Mouse (Mus musculus) neural tube, embryonic 11.5 days (tissue): Measurements from ENCODE around the gene Ptch1. TPM values are rescaled to one million over a fixed set of nuclear protein-coding genes. Genes with fewer than 3 reads are reported as not detected.

ENCODE experiments used
- ATAC-seq: fragments of 200-750 bp; cut with Nextera tagmentation; 2 replicates; pipeline ENCODE4 v1.8.0; 2017; ENCODE audit warnings: moderate number of reproducible peaks, mild to moderate bottlenecking, moderate TSS enrichment, moderate library complexity; ENCODE audit not compliant: insufficient read depth, low FRiP score, low TSS enrichment
- DNase-seq: peaks from one replicate; pipeline ENCODE4 v3.0.0-alpha.2; 2015; ENCODE audit warnings: low spot score
- H3K27ac ChIP-seq: fragments of 300-500 bp; sonication (generic); 2 replicates; pipeline ENCODE4 v1.5.1; 2014; ENCODE audit warnings: low read depth, mild to moderate bottlenecking, low read length
- H3K27me3 ChIP-seq: fragments of 300-500 bp; sonication (generic); 2 replicates; pipeline ENCODE4 v1.6.1; 2014; ENCODE audit warnings: mild to moderate bottlenecking, low read length, mixed read lengths; ENCODE audit not compliant: control insufficient read depth, insufficient read depth
- H3K36me3 ChIP-seq: fragments of 300-500 bp; sonication (generic); 2 replicates; pipeline ENCODE4 v1.6.1; 2014; ENCODE audit warnings: mild to moderate bottlenecking, low read length, moderate library complexity, mixed read lengths; ENCODE audit not compliant: control insufficient read depth, insufficient read depth
- H3K4me1 ChIP-seq: fragments of 300-500 bp; sonication (generic); 2 replicates; pipeline ENCODE4 v1.6.1; 2014; ENCODE audit warnings: low read length, mixed read lengths; ENCODE audit not compliant: control insufficient read depth, insufficient read depth
- H3K4me2 ChIP-seq: fragments of 300-500 bp; sonication (generic); 2 replicates; pipeline ENCODE4 v1.6.1; 2014; ENCODE audit warnings: low read depth, mild to moderate bottlenecking, moderate library complexity
- H3K4me3 ChIP-seq: fragments of 300-500 bp; sonication (generic); 2 replicates; pipeline ENCODE4 v1.5.1; 2014; ENCODE audit warnings: low read depth, low read length
- H3K9ac ChIP-seq: fragments of 300-500 bp; sonication (generic); 2 replicates; pipeline ENCODE4 v1.6.1; 2014; ENCODE audit warnings: mild to moderate bottlenecking, low read length
- H3K9me3 ChIP-seq: fragments of 300-500 bp; sonication (generic); 2 replicates; pipeline ENCODE4 v1.6.1; 2016; ENCODE audit warnings: low read length; ENCODE audit not compliant: control insufficient read depth
- WGBS: fragments of 180-500 bp; shearing (Covaris S2); extraction: QIAGEN DNeasy Blood & Tissue Kit; methylation state at CpG from one replicate; pipeline ENCODE4 v1.1.7; 2014; 5-methylcytosine and 5-hydroxymethylcytosine counted together
- polyA plus RNA-seq: library from polyadenylated mRNA; unstranded; fragments of >200 nt; fragmentation: Nextera tagmentation; extraction: Ambion mirVana; gene quantifications from 2 replicates; pipeline ENCODE4 v1.2.1, GENCODE M21; 2014

Gene Ptch1
- polyA plus RNA-seq, 1 experiment from 2014 or later: 22.8 TPM

- peaks cover 26% of the 10 kb centered on the region for H3K36me3 ChIP-seq
- H3K9ac ChIP-seq: no peak overlapping the region
- H3K27ac ChIP-seq: no peak overlapping the region
- 40% methylated on average over 3 of the region's 3 CpGs for WGBS
- peaks cover 40% of the 10 kb centered on the region for H3K4me1 ChIP-seq
- H3K4me3 ChIP-seq: no peak overlapping the region
- no peaks in the 10 kb centered on the region; the same call in 1 of the 2 replicates for H3K9me3 ChIP-seq
- ATAC-seq: no peak; the same call in 1 of the 2 replicates
- no peak for DNase-seq
- no peaks in the 10 kb centered on the region for H3K27me3 ChIP-seq
- no peak overlapping the region for H3K4me2 ChIP-seq
Observed at GRCm38 (mm10) chr13:63530371-63530764, 43.0 kb downstream of the Ptch1 start.

DNA sequence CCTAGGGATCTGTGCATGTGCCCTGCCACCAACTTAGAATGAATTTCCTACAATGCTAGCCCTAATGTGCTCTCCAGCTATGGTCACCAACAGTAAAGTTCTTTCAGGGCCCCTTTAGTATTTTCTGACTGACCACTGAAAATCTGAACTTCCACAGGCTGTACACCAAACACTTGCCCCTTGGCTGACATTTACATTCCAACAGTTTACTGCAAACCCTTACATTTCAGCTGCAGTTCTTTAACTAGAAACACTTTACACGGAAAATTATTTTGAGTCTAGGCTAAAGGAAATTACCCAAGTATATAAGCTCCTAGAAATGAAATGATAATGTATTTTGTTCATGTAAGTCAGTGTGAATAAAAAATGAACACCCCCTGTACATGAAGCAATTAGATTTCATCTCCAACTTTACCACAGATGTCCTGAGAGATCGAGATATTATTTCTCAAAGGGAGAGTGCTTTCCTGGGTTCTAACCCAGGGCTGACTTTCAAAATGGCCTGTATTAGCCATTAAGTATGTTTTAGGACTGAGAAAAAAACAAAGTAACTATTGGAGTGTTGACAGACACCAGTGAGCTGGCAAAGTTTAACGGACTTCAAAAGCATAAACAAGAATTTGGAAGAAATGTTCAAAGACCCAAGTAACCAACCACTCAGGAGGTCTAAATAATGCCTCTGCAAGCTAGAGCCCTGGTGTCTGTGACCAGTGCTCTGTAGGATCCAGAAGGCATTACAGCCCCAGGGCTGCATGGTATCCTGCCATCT lies 43.6 kb downstream of the Ptch1 start:
- Histone ChIP-seq H3K4me1 (peaks cover 45% of the 10 kb centered on the region), H3K27me3 (no peaks in the 10 kb centered on the region), H3K9me3 (no peaks in the 10 kb centered on the region; the same call in 1 of the 2 replicates), H3K4me2 (no peak overlapping the region), H3K27ac (no peak overlapping the region), H3K4me3 (no peak overlapping the region), H3K9ac (no peak overlapping the region), H3K36me3 (peaks cover 23% of the 10 kb centered on the region)
- DNase-seq (no peak), ATAC-seq (no peak; the same call in 1 of the 2 replicates)
- WGBS: 50% methylated on average over 3 of the region's 3 CpGs

GRCm38 (mm10) chr13:63528852-63529251 lies 44.5 kb downstream of the Ptch1 start:
- Histone ChIP-seq H3K4me3 (no peak overlapping the region), H3K9ac (no peak overlapping the region), H3K9me3 (no peaks in the 10 kb centered on the region; the same call in 1 of the 2 replicates), H3K27ac (no peak overlapping the region; the same call in 1 of the 2 replicates), H3K4me2 (no peak overlapping the region), H3K27me3 (no peaks in the 10 kb centered on the region), H3K4me1 (peaks cover 51% of the 10 kb centered on the region), H3K36me3 (peaks cover 18% of the 10 kb centered on the region)
- ATAC-seq (no peak), DNase-seq (no peak)
- 2% methylated on average over 2 of the region's 2 CpGs for WGBS

GRCm38 (mm10) chr13:63528164-63528675 lies 45.2 kb downstream of the Ptch1 start:
- no peak overlapping the region for H3K4me2 ChIP-seq
- 0% methylated on average over 5 of the region's 5 CpGs for WGBS

DNA sequence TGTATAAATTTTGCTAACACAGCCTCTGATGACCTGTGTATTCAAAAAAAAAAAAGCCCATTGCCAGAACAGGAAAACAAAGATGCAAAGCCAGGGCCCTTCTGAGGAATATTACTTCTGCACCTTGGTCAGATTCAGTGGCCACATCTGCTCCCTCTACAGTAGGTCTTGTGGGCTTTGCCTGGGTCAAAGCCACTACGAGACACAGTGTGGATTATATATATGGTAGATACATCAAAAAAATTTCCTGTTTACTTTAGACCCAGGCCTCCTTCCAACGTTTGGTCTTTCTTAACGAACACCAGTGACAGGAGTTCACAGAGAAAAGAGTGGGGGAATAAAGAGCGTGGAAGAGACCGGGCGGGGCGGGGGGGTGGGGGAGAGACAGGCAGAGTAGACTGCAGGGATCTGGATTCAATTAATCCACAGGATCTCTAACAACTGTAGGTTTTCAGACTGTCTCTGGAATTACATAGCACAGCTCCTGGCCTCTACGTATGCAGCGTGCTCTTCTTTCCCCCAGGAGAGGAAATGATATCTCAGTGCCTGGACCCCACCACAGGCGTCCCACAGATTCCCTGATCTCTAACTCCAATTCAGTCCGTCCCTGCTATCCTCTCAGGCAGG lies 47.7 kb downstream of the Ptch1 start:
- no peak for ATAC-seq
- no peak overlapping the region for H3K4me3 ChIP-seq
- DNase-seq: no peak
- H3K9ac ChIP-seq: no peak overlapping the region; the same call in 1 of the 2 replicates
- H3K27ac ChIP-seq: no peak overlapping the region
- peaks cover 8% of the 10 kb centered on the region for H3K36me3 ChIP-seq
- H3K27me3 ChIP-seq: no peaks in the 10 kb centered on the region
- 24% methylated on average over 11 of the region's 11 CpGs for WGBS
- no peaks in the 10 kb centered on the region for H3K9me3 ChIP-seq
- no peak overlapping the region for H3K4me2 ChIP-seq
- peaks cover 50% of the 10 kb centered on the region for H3K4me1 ChIP-seq

More at GRCm38 (mm10) chr13:63528164-63528675, 45.2 kb downstream of the Ptch1 start:
- H3K4me3 ChIP-seq: no peak overlapping the region
- ATAC-seq (peak; percentile 49), DNase-seq (peak; percentile 77)
- H3K27me3 ChIP-seq: no peaks in the 10 kb centered on the region
- no peaks in the 10 kb centered on the region; the same call in 1 of the 2 replicates for H3K9me3 ChIP-seq
- peak overlapping the region; percentile 71; the same call in 1 of the 2 replicates for H3K27ac ChIP-seq
- H3K9ac ChIP-seq: peak overlapping the region; percentile 30
- H3K4me1 ChIP-seq: peaks cover 51% of the 10 kb centered on the region
- peaks cover 14% of the 10 kb centered on the region for H3K36me3 ChIP-seq

DNA sequence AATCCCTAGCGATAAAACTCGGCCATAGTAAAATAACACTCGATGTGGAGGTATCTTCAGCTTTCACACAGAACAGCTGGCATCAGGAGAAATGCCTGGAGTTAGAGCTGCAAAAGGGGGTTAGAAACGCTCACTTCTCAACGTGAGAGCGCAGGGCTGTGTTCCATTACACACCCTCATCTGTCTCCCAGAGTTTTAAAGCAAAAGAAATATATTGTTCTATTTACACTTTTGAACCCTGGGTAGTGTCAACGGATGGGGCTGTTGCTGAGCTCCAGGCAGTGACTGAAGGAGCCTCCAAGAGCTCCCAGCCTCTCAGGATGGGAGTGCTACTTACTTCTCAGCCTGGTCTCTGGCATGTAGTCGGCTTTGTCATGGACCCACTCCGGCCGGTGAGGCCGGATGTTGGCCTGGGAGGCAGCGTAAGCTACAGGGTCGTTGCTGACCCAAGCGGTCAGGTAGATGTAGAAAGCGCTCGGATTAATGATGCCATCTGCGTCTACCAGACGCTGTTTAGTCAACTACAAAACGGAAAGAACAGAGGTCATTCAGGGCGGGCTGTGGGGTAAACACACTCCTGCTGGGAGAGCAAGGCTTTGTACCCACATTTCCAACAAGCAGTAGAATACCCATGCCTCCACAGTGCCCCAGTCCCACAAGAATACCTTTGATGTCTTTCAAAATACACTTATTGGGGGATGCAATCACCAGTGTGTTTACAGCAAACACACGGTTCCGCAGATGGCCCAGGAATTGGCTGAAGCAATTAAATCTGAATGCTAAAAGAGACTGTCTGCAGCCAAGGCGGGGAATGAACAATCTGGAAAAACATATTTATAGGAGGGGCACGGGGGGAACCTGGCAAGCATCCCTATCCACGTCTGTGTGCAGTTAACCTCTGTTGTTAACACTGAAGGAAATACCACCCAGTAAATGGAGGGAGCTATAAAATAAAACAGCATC lies 48.5 kb downstream of the Ptch1 start:
- ATAC-seq: no peak
- Histone ChIP-seq H3K27ac (no peak overlapping the region), H3K4me2 (no peak overlapping the region), H3K9ac (no peak overlapping the region), H3K4me3 (no peak overlapping the region), H3K27me3 (no peaks in the 10 kb centered on the region), H3K9me3 (no peaks in the 10 kb centered on the region), H3K36me3 (peaks cover 12% of the 10 kb centered on the region), H3K4me1 (peaks cover 48% of the 10 kb centered on the region)
- no peak for DNase-seq
- WGBS: 44% methylated on average over 25 of the region's 25 CpGs

DNA sequence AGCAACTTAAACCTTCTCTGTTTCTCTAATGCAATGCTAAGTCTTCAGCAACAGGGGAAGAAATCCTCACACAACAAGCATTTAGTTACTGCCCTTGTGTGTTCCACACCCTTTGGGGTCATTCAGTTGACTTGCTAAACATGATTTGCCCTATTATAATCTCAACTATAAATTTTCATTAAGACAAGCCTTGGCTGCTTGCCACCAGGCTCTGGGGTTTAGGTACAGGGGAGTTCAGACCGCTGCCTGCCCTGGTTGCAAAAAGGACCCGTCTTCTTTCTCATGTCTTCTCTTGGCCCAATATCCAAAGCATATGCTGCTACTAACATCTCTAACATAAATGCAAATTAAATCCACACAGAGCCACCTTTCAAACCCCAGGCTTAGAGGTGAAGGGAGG lies 49.3 kb downstream of the Ptch1 start:
- peaks cover 45% of the 10 kb centered on the region for H3K4me1 ChIP-seq
- H3K9me3 ChIP-seq: no peaks in the 10 kb centered on the region
- H3K4me3 ChIP-seq: no peak overlapping the region
- H3K36me3 ChIP-seq: peaks cover 18% of the 10 kb centered on the region
- H3K27ac ChIP-seq: no peak overlapping the region
- no peak overlapping the region for H3K4me2 ChIP-seq
- H3K9ac ChIP-seq: no peak overlapping the region
- no peaks in the 10 kb centered on the region for H3K27me3 ChIP-seq
- DNase-seq: no peak
- ATAC-seq: no peak
- 66% methylated on average over 2 of the region's 2 CpGs for WGBS

DNA sequence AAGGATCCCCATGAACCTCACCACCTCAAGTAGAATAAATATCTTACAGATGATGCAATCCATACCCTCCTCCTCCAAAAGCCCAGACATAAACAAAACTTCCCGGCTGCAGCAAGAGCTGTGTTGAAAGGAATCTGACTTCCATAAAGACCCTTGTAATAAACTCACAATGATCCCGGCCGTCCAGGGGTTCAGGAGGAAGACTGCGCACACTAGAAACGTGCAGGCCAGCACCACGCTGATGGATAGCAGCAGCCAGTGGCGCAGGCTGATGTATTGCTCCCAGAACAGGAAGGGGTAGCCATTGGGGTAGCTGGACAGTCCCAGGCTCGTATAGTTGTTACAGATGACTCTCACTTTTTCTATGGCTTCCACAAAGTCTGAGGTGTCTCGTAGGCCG lies 50.6 kb downstream of the Ptch1 start:
- H3K4me2 ChIP-seq: no peak overlapping the region
- WGBS: 63% methylated on average over 10 of the region's 10 CpGs
- peaks cover 34% of the 10 kb centered on the region for H3K4me1 ChIP-seq
- H3K9me3 ChIP-seq: no peaks in the 10 kb centered on the region
- H3K27ac ChIP-seq: no peak overlapping the region
- no peak for DNase-seq
- no peak overlapping the region for H3K9ac ChIP-seq
- no peak for ATAC-seq
- no peaks in the 10 kb centered on the region for H3K27me3 ChIP-seq
- peaks cover 23% of the 10 kb centered on the region for H3K36me3 ChIP-seq
- H3K4me3 ChIP-seq: no peak overlapping the region
